Mouse (Mus musculus) right cerebral cortex, postnatal 10 days (tissue): Measurements from ENCODE around the gene Col4a4.

Experiments
- DNase-seq, 2 experiments: peaks; one replicate each; pipeline ENCODE4 v3.0.0; 2021; ENCODE audit warnings: low spot score in 2 of 2

The Col4a4 gene

GRCm38 (mm10) chr1:82475821-82476220 is 110.8 kb downstream of the Col4a4 start:
- DNase-seq, result no peak

- DNase-seq, result no peak
Measured at GRCm38 (mm10) chr1:82475254-82475653, 111.4 kb downstream of the Col4a4 start.

GRCm38 (mm10) chr1:82474461-82474961 is 112.1 kb downstream of the Col4a4 start:
- DNase-seq, result no peak

- DNase-seq, result no peak
Measured at GRCm38 (mm10) chr1:82473467-82473866, 113.2 kb downstream of the Col4a4 start.

- no peak for DNase-seq
Measured at GRCm38 (mm10) chr1:82470516-82471225, 116.0 kb downstream of the Col4a4 start.

GRCm38 (mm10) chr1:82468872-82469271 is 117.8 kb downstream of the Col4a4 start:
- no peak for DNase-seq

GRCm38 (mm10) chr1:82465321-82465853 is 121.3 kb downstream of the Col4a4 start:
- DNase-seq, result no peak

GRCm38 (mm10) chr1:82461041-82461440 is 125.6 kb downstream of the Col4a4 start:
- DNase-seq, result no peak

- DNase-seq, result no peak
Measured at GRCm38 (mm10) chr1:82459926-82460325, 126.7 kb downstream of the Col4a4 start.

GRCm38 (mm10) chr1:82459350-82459749 is 127.3 kb downstream of the Col4a4 start:
- no peak for DNase-seq

GRCm38 (mm10) chr1:82454031-82454430 is 132.6 kb downstream of the Col4a4 start:
- DNase-seq, result no peak

GRCm38 (mm10) chr1:82451927-82452651 is 134.6 kb downstream of the Col4a4 start:
- DNase-seq, result no peak

- no peak for DNase-seq
Measured at GRCm38 (mm10) chr1:82449851-82450250, 136.8 kb downstream of the Col4a4 start.

GRCm38 (mm10) chr1:82446049-82446448 is 140.6 kb downstream of the Col4a4 start:
- DNase-seq, result no peak

- DNase-seq, result no peak
Measured at GRCm38 (mm10) chr1:82443517-82443916, 143.1 kb downstream of the Col4a4 start.

GRCm38 (mm10) chr1:82440123-82440522 is 146.5 kb downstream of the Col4a4 start:
- no peak for DNase-seq

GRCm38 (mm10) chr1:82437273-82437672 is 149.4 kb downstream of the Col4a4 start:
- DNase-seq, result no peak

GRCm38 (mm10) chr1:82433649-82434005 is 153.0 kb downstream of the Col4a4 start:
- no peak for DNase-seq

GRCm38 (mm10) chr1:82432919-82433648 is 153.6 kb downstream of the Col4a4 start:
- DNase-seq, result peak; percentile 86 to 90

GRCm38 (mm10) chr1:82429061-82429460 is 157.6 kb downstream of the Col4a4 start:
- no peak for DNase-seq

GRCm38 (mm10) chr1:82427729-82428128 is 158.9 kb downstream of the Col4a4 start:
- no peak for DNase-seq

GRCm38 (mm10) chr1:82415641-82416040 is 171.0 kb downstream of the Col4a4 start:
- no peak for DNase-seq
